Mouse (Mus musculus) midbrain, embryonic 13.5 days (tissue): ENCODE data around the gene Zfp740. TPM values are rescaled to one million over a fixed set of nuclear protein-coding genes. Genes with fewer than 3 reads are reported as not detected.
A peak's percentile ranks its signal among the peaks of the same experiment; 100 is the strongest.

ENCODE experiments used
- ATAC-seq: fragments of 200-750 bp; cut with Nextera tagmentation; 2 replicates; pipeline ENCODE4 v1.8.0; 2017; ENCODE audit warnings: mild to moderate bottlenecking, moderate TSS enrichment, moderate library complexity
- H3K27ac ChIP-seq: fragments of 300-500 bp; sonication (generic); 2 replicates; pipeline ENCODE4 v1.5.1; 2015; ENCODE audit warnings: inconsistent platforms, mild to moderate bottlenecking, moderate library complexity
- H3K27me3 ChIP-seq: fragments of 300-500 bp; sonication (generic); 2 replicates; pipeline ENCODE4 v1.6.1; 2015; ENCODE audit warnings: mild to moderate bottlenecking, inconsistent platforms
- H3K36me3 ChIP-seq: fragments of 300-500 bp; sonication (generic); 2 replicates; pipeline ENCODE4 v1.6.1; 2015; ENCODE audit warnings: mild to moderate bottlenecking, inconsistent platforms
- H3K4me1 ChIP-seq: fragments of 300-500 bp; sonication (generic); replicated peaks from 2 replicates; pipeline ENCODE4 v1.6.1; 2015; ENCODE audit warnings: inconsistent platforms
- H3K4me2 ChIP-seq: fragments of 300-500 bp; sonication (generic); replicated peaks from 2 replicates; pipeline ENCODE4 v1.6.1; 2015; ENCODE audit warnings: moderate library complexity, mild to moderate bottlenecking, inconsistent platforms
- H3K4me3 ChIP-seq: fragments of 300-500 bp; sonication (generic); replicated peaks from 2 replicates; pipeline ENCODE4 v1.5.1; 2015; ENCODE audit warnings: mild to moderate bottlenecking, inconsistent platforms
- H3K9ac ChIP-seq: fragments of 300-500 bp; sonication (generic); replicated peaks from 2 replicates; pipeline ENCODE4 v1.6.1; 2015; ENCODE audit warnings: mild to moderate bottlenecking, inconsistent platforms
- H3K9me3 ChIP-seq: fragments of 300-500 bp; sonication (generic); 2 replicates; pipeline ENCODE4 v1.6.1; 2016; ENCODE audit warnings: mild to moderate bottlenecking, inconsistent platforms
- WGBS: fragments of 180-500 bp; shearing (Covaris S2); methylation state at CpG from one replicate; pipeline ENCODE4 v1.1.7; 2015; 5-methylcytosine and 5-hydroxymethylcytosine counted together
- polyA plus RNA-seq: library from polyadenylated mRNA; unstranded; fragments of >200 nt; fragmentation: Nextera tagmentation; extraction: Ambion mirVana; gene quantifications from 2 replicates; pipeline ENCODE4 v1.2.1, GENCODE M21; 2015

The Zfp740 gene
- polyA plus RNA-seq, 1 experiment from 2014 or later, result 83.0 TPM

DNA sequence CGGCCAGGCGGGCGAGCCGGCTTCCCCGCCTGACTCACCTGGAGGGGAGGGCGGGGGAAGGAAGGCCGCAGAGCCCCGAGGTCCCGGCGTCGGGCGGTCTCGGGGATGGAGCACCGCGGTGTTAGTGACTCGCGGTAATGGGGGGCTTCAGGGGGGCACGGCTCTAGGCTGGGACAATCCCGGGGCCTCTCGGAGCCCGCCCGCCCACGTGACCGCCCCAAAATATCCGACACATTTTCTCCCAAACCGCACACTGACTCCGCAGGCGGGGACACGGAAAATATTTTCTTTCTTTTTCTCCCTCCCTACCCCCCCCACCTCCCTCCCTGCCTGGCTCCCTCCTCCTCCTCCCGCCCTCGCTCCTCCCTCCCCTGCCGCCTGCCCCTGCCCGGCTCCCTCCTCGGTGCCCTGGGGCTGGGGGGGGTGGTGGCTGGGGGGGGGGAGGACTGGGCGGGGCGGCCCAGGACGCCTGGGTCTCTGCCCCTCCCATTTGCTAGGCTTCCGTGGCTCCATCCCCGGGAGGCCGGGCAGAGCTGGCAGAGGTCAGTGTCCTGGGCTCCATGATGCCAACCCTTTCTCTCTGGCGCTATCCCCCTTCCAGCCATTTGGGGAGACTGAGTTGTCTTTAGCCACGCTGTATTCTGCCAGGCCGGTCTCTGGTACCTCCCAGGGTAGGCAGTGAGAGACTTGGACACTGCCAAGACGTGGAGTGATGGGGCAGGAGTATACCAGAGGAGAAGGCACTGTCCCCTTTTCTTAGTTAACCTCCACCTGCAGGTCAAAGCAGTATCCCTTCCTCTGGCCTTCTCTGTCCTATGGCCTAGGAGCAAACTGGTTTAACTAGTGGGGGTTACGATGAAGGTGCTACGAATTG is 54.4 kb downstream of the Zfp740 start, which contains the start of gene Rarg:
Gene Rarg, minus strand, starts transcription at position 316 of the 874 bp plus-strand sequence.
- H3K9ac ChIP-seq, result peak within 1 kb of the TSS; percentile 69
- H3K27me3 ChIP-seq, result peaks cover 71% of the 10 kb centered on the region
- peak within 1 kb of the TSS; percentile 90 for H3K4me2 ChIP-seq
- under 1% methylated on average over 37 of the region's 46 CpGs for WGBS
- H3K9me3 ChIP-seq, result no peaks in the 10 kb centered on the region
- no peaks in the 10 kb centered on the region for H3K36me3 ChIP-seq
- no peak within 1 kb of the TSS for H3K27ac ChIP-seq
- peak within 1 kb of the TSS; percentile 51 for H3K4me3 ChIP-seq
- H3K4me1 ChIP-seq, result peaks cover 25% of the 10 kb centered on the region
- peak; percentile 40; the same call in 1 of the 2 replicates for ATAC-seq

DNA sequence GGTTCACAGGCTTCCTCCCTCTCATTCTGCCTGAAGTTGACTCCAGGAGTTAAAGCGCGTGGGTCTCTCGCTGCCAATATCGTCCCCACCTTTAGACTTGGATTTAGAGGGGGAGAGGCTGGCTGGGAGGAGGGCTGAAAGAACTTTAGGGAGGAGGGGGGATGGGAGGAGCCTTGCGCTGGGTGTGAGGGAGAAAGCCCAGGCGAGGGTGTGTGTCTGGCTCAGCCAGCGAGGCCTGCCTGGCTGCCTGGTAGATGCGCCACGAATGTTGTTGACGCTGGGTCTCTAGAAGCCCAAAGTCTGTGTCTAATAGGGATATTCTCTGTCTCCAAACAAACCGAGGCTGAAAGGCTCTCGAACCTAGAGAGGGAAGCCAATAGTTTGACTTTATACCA is 55.0 kb downstream of the Zfp740 start:
- Histone ChIP-seq H3K36me3 (no peaks in the 10 kb centered on the region), H3K27ac (no peak overlapping the region), H3K27me3 (peaks cover 69% of the 10 kb centered on the region), H3K4me3 (peak overlapping the region; percentile 51), H3K9ac (0 out of 2 replicates have a peak overlapping the region, but pooled peaks have one; percentile 32), H3K4me2 (peak overlapping the region; percentile 90), H3K9me3 (no peaks in the 10 kb centered on the region), H3K4me1 (peaks cover 25% of the 10 kb centered on the region)
- no peak for ATAC-seq
- WGBS, result 4% methylated on average over 12 of the region's 12 CpGs

DNA sequence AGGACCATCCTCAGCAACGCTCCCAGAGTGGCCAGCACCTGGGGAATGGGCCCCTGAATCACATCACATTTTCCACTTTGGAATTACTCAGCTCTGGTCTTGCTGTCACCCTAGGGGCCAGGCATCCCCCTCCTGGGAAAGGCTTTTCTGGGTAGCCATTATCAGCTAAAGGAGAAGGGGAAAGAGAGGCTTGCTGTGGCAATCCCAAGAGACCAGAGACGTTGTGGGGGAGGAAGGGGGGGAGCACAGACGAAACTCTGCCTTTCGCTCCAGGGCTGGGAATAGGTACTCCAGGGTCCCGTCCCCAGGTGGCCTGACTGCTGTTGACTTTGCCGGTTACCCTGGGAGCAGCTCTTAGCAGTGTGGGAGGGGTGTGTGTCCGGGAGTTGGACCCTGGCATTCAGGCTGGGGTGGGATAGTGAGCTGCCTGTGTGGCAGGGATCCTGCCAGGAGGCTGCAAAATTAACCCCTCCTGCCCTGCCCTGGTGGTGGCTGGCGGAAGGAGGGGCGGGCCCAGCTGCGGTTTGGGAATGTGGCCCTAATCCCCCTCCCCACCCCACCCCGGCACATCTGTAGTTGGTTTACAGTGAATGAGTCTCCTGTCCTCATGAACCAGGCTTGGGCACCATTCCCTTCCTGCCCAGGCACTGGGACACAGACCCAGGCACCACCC is 55.7 kb downstream of the Zfp740 start:
- Histone ChIP-seq H3K4me1 (peaks cover 25% of the 10 kb centered on the region), H3K4me2 (no peak overlapping the region), H3K9me3 (no peaks in the 10 kb centered on the region), H3K4me3 (no peak overlapping the region), H3K27me3 (peaks cover 65% of the 10 kb centered on the region), H3K27ac (no peak overlapping the region), H3K9ac (0 out of 2 replicates have a peak overlapping the region, but pooled peaks have one; percentile 32), H3K36me3 (no peaks in the 10 kb centered on the region)
- WGBS, result 9% methylated on average over 11 of the region's 11 CpGs
- 0 out of 2 replicates have a peak, but pooled peaks have one; percentile 28 for ATAC-seq

DNA sequence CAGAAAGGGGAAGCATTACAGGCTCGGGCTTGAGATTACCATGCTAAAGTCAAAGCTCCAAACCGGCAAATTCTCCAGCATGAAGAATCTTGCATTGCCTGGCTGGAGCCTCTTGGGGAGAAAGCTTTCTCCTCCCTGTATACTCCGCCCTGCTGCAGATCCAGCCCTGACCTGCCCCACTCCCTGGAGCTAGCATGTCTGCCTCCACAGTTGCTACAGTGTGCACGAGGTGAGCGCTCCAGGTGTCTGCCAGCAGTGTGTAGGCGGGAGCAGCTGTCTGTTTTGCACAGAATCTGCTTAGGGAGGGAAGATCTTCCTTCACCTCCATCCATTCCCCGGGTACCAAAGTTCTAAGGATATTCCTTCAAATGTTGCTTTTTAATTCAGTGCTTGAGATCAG is 59.5 kb downstream of the Zfp740 start:
- Histone ChIP-seq H3K4me2 (no peak overlapping the region), H3K36me3 (no peaks in the 10 kb centered on the region), H3K9ac (no peak overlapping the region), H3K27me3 (peaks cover 31% of the 10 kb centered on the region), H3K4me1 (peaks cover 15% of the 10 kb centered on the region), H3K9me3 (no peaks in the 10 kb centered on the region), H3K27ac (no peak overlapping the region), H3K4me3 (no peak overlapping the region)
- ATAC-seq, result no peak
- WGBS, result 47% methylated on average over 7 of the region's 7 CpGs

DNA sequence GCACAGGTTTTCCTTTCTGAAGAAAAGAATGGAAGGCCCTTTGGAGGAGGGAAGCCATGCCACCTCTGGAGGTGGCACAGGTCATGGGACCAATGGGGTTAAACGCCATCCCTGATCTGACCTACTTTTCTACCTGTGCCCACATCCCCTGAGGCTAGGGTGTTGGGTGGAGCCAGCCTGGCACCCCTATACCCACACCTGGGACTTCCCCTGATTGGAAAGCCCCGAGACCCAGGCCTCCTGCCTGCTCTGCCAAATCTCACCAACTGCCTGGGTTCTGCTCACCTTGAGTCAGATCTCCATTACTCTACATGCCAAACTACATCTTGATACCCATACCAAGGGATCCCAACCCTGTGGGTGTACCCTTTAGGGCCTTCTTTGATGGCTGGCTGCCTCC is 60.0 kb downstream of the Zfp740 start:
- no peak overlapping the region for H3K4me2 ChIP-seq
- 72% methylated on average over 2 of the region's 2 CpGs for WGBS
- ATAC-seq, result no peak
- H3K9me3 ChIP-seq, result no peaks in the 10 kb centered on the region
- H3K4me1 ChIP-seq, result peaks cover 11% of the 10 kb centered on the region
- H3K4me3 ChIP-seq, result no peak overlapping the region
- no peak overlapping the region for H3K27ac ChIP-seq
- no peaks in the 10 kb centered on the region for H3K36me3 ChIP-seq
- peaks cover 27% of the 10 kb centered on the region for H3K27me3 ChIP-seq
- H3K9ac ChIP-seq, result no peak overlapping the region

Other genes starting within 250 kb of the Zfp740 start
- gene Krt78, start 249.0 kb upstream of the Zfp740 start, polyA plus RNA-seq, result not detected in 2 replicates
- 1.1 and 1.6 TPM in 2 replicates for gene Krt8, start 198.8 kb upstream of the Zfp740 start, polyA plus RNA-seq
- gene Krt18, start 175.1 kb upstream of the Zfp740 start, polyA plus RNA-seq, result 1.2 and 2.5 TPM in 2 replicates
- gene Eif4b, start 129.5 kb upstream of the Zfp740 start, polyA plus RNA-seq, result 89.9 and 91.2 TPM in 2 replicates
- gene Tns2, start 102.8 kb upstream of the Zfp740 start, polyA plus RNA-seq, result 6.1 and 6.9 TPM in 2 replicates
- gene Spryd3, start 67.0 kb upstream of the Zfp740 start, polyA plus RNA-seq, result 38.0 and 38.5 TPM in 2 replicates
- 0.72 and 0.81 TPM in 2 replicates for gene Igfbp6, start 58.9 kb upstream of the Zfp740 start, polyA plus RNA-seq
- not detected in 2 replicates for gene Soat2, start 52.7 kb upstream of the Zfp740 start, polyA plus RNA-seq
- gene Csad, start 1.5 kb downstream of the Zfp740 start, polyA plus RNA-seq, result 37.9 and 40.2 TPM in 2 replicates
- 0.71 and 0.82 TPM in 2 replicates for gene Itgb7, start 28.7 kb downstream of the Zfp740 start, polyA plus RNA-seq
- 2.7 and 3.4 TPM in 2 replicates for gene Rarg, start 54.3 kb downstream of the Zfp740 start, polyA plus RNA-seq
- gene Gm9918, start 67.3 kb downstream of the Zfp740 start, polyA plus RNA-seq, result 0.07 and 0.12 TPM in 2 replicates
- gene Mfsd5, start 76.2 kb downstream of the Zfp740 start, polyA plus RNA-seq, result 50.8 and 53.4 TPM in 2 replicates
- gene Espl1, start 93.0 kb downstream of the Zfp740 start, polyA plus RNA-seq, result 11.0 and 13.3 TPM in 2 replicates
- 472 and 474 TPM in 2 replicates for gene Pfdn5, start 122.9 kb downstream of the Zfp740 start, polyA plus RNA-seq
- gene Myg1, start 128.5 kb downstream of the Zfp740 start, polyA plus RNA-seq, result 93.8 and 105 TPM in 2 replicates
- gene Aaas, start 147.5 kb downstream of the Zfp740 start, polyA plus RNA-seq, result 41.4 and 44.1 TPM in 2 replicates
- 0.14 and 0.28 TPM in 2 replicates for gene Sp7, start 163.9 kb downstream of the Zfp740 start, polyA plus RNA-seq
- gene Sp1, start 202.9 kb downstream of the Zfp740 start, polyA plus RNA-seq, result 5.6 TPM in 2 replicates
- 0.30 and 0.74 TPM in 2 replicates for gene Amhr2, start 242.1 kb downstream of the Zfp740 start, polyA plus RNA-seq